Mouse (Mus musculus) E14TG2a.4 (cell line): Measurements from ENCODE around the gene Cdcp1.

Source experiments
- CTCF ChIP-seq: conservative IDR thresholded peaks from 2 replicates; pipeline ENCODE4 v1.5.1; 2014; ENCODE audit warnings: low read length
- NANOG ChIP-seq: IDR thresholded peaks from 2 replicates; pipeline ENCODE4 v1.6.1; 2014; ENCODE audit warnings: borderline replicate concordance, low read length, mixed read lengths
- POU5F1 ChIP-seq: IDR thresholded peaks from 2 replicates; pipeline ENCODE4 v1.6.1; 2014; ENCODE audit warnings: low read length, borderline replicate concordance

GRCm38 (mm10) chr9:123235621-123236020 is 19.8 kb upstream of the Cdcp1 start:
- TF ChIP-seq CTCF (no peak), POU5F1 (no peak), NANOG (no peak)
